27 mouse cellular contexts compared by ENCODE assay signal in genomic region chr3:149920206-149920605, GRCm38 (mm10).
"Had no signal": no experiment of that assay in that cellular context is flagged by ENCODE, and none has a peak within 500 bp of the region (broad histone marks: within the 10 kb centered on the region; RNA-seq: fewer than 3 reads in every experiment).

No protein-coding gene starts in this region.

- ATAC-seq: forebrain, embryonic 13.5 days; forebrain, embryonic 14.5 days; forebrain, embryonic 15.5 days; forebrain, embryonic 16.5 days; forebrain, postnatal 0 days had no signal

- H3K27ac ChIP-seq: embryonic facial prominence, embryonic 10.5 days; embryonic facial prominence, embryonic 12.5 days; embryonic facial prominence, embryonic 13.5 days; embryonic facial prominence, embryonic 15.5 days; forebrain, embryonic 10.5 days; forebrain, embryonic 12.5 days; forebrain, embryonic 13.5 days; forebrain, embryonic 15.5 days; gastrocnemius, adult 2 months had no signal

- H3K27me3 ChIP-seq: embryonic facial prominence, embryonic 12.5 days; embryonic facial prominence, embryonic 13.5 days; embryonic facial prominence, embryonic 15.5 days; forebrain, embryonic 12.5 days; forebrain, embryonic 13.5 days; forebrain, embryonic 15.5 days had no signal

- H3K36me3 ChIP-seq: embryonic facial prominence, embryonic 10.5 days; embryonic facial prominence, embryonic 12.5 days; embryonic facial prominence, embryonic 13.5 days; embryonic facial prominence, embryonic 15.5 days; forebrain, embryonic 10.5 days; forebrain, embryonic 12.5 days; forebrain, embryonic 15.5 days had no signal

- H3K4me1 ChIP-seq: embryonic facial prominence, embryonic 15.5 days; forebrain, embryonic 12.5 days; forebrain, embryonic 13.5 days; forebrain, embryonic 15.5 days had no signal

- H3K9ac ChIP-seq: embryonic facial prominence, embryonic 12.5 days; embryonic facial prominence, embryonic 13.5 days; embryonic facial prominence, embryonic 15.5 days; forebrain, embryonic 12.5 days; forebrain, embryonic 13.5 days; forebrain, embryonic 15.5 days; forebrain, postnatal 0 days had no signal

- H3K4me2 ChIP-seq: embryonic facial prominence, embryonic 12.5 days; embryonic facial prominence, embryonic 13.5 days; embryonic facial prominence, embryonic 15.5 days; forebrain, embryonic 12.5 days; forebrain, embryonic 13.5 days; forebrain, embryonic 15.5 days had no signal

- H3K4me3 ChIP-seq: embryonic facial prominence, embryonic 10.5 days; embryonic facial prominence, embryonic 12.5 days; embryonic facial prominence, embryonic 13.5 days; embryonic facial prominence, embryonic 15.5 days; erythroblast, embryonic 14.5 days; forebrain, embryonic 10.5 days; forebrain, embryonic 12.5 days; forebrain, embryonic 13.5 days; forebrain, embryonic 15.5 days; gastrocnemius, adult 2 months had no signal

- DNase-seq: cerebellum, adult 2 months; cerebellum, adult 8-10 months; cerebellum, adult 9-10 months; cerebellum, adult 9-11 months; cerebellum, postnatal 10 days; cerebellum, postnatal 14 days; cerebellum, postnatal 25 days; cerebellum, postnatal 36 days; forebrain, postnatal 0 days; gastrocnemius, adult 2 months; gastrocnemius, postnatal 10 days; gastrocnemius, postnatal 14 days; gastrocnemius, postnatal 25 days; gastrocnemius, postnatal 36 days; heart, adult 11 months; heart, adult 18-20 months had no signal

- H3K9me3 ChIP-seq: embryonic facial prominence, embryonic 10.5 days; embryonic facial prominence, embryonic 12.5 days; embryonic facial prominence, embryonic 13.5 days; embryonic facial prominence, embryonic 15.5 days; forebrain, embryonic 10.5 days; forebrain, embryonic 12.5 days; forebrain, embryonic 13.5 days; forebrain, embryonic 15.5 days had no signal
